Mouse (Mus musculus) stomach, embryonic 14.5 days (tissue): ENCODE results near the gene Tlr9. TPM values are rescaled to one million over a fixed set of nuclear protein-coding genes. Genes with fewer than 3 reads are reported as not detected.

Experiments used
- ATAC-seq: fragments of 200-750 bp; cut with Nextera tagmentation; 2 replicates; pipeline ENCODE4 v1.8.0; 2017; ENCODE audit warnings: low read depth, moderate TSS enrichment; ENCODE audit not compliant: insufficient number of reproducible peaks, insufficient read depth, low FRiP score
- H3K27ac ChIP-seq: fragments of 300-500 bp; sonication (generic); 2 replicates; pipeline ENCODE4 v1.5.1; 2014; ENCODE audit warnings: mild to moderate bottlenecking, low read length, moderate library complexity, mixed read lengths
- H3K27me3 ChIP-seq: fragments of 300-500 bp; sonication (generic); 2 replicates; pipeline ENCODE4 v1.6.1; 2014; ENCODE audit warnings: low read length, control low read depth, mixed read lengths; ENCODE audit not compliant: control insufficient read depth, insufficient read depth
- H3K36me3 ChIP-seq: fragments of 300-500 bp; sonication (generic); 2 replicates; pipeline ENCODE4 v1.6.1; 2014; ENCODE audit warnings: mild to moderate bottlenecking, control low read depth, low read length, moderate library complexity, mixed read lengths; ENCODE audit not compliant: control insufficient read depth, insufficient read depth
- H3K4me1 ChIP-seq: fragments of 300-500 bp; sonication (generic); 2 replicates; pipeline ENCODE4 v1.6.1; 2014; ENCODE audit warnings: low read length, control low read depth, mixed read lengths; ENCODE audit not compliant: control insufficient read depth, insufficient read depth
- H3K4me2 ChIP-seq: fragments of 300-500 bp; sonication (generic); replicated peaks from 2 replicates; pipeline ENCODE4 v1.6.1; 2014; ENCODE audit warnings: low read depth, low read length, control low read depth
- H3K4me3 ChIP-seq: fragments of 300-500 bp; sonication (generic); 2 replicates; pipeline ENCODE4 v1.5.1; 2014; ENCODE audit warnings: low read depth, low read length, control low read depth
- H3K9ac ChIP-seq: fragments of 300-500 bp; sonication (generic); replicated peaks from 2 replicates; pipeline ENCODE4 v1.6.1; 2014; ENCODE audit warnings: low read depth, mild to moderate bottlenecking, control low read depth, low read length, moderate library complexity, mixed read lengths
- H3K9me3 ChIP-seq: fragments of 300-500 bp; sonication (generic); 2 replicates; pipeline ENCODE4 v1.6.1; 2016; ENCODE audit warnings: low read depth, low read length, control low read depth; ENCODE audit not compliant: control insufficient read depth
- WGBS: fragments of 180-500 bp; shearing (Covaris S2); extraction: QIAGEN DNeasy Blood & Tissue Kit; methylation state at CpG from one replicate; pipeline ENCODE4 v1.1.7; 2014; 5-methylcytosine and 5-hydroxymethylcytosine counted together
- polyA plus RNA-seq: library from polyadenylated mRNA; unstranded; fragments of >200 nt; fragmentation: Nextera tagmentation; extraction: Ambion mirVana; gene quantifications from 2 replicates; pipeline ENCODE4 v1.2.1, GENCODE M21; 2014

The Tlr9 gene
- polyA plus RNA-seq, 1 experiment from 2014 or later: 0.13 TPM

- WGBS: 74% methylated on average over 5 of the region's 5 CpGs
Observed at GRCm38 (mm10) chr9:106208181-106208580, 14.2 kb upstream of the Tlr9 start.

GRCm38 (mm10) chr9:106209954-106210353, 12.4 kb upstream of the Tlr9 start:
- no peaks in the 10 kb centered on the region for H3K9me3 ChIP-seq
- H3K9ac ChIP-seq: no peak overlapping the region
- ATAC-seq: no peak
- WGBS: 92% methylated on average over 4 of the region's 4 CpGs
- peaks cover 4% of the 10 kb centered on the region; the same call in 1 of the 2 replicates for H3K4me1 ChIP-seq
- H3K36me3 ChIP-seq: peaks cover 31% of the 10 kb centered on the region
- no peaks in the 10 kb centered on the region for H3K27me3 ChIP-seq
- no peak overlapping the region for H3K27ac ChIP-seq
- H3K4me2 ChIP-seq: no peak overlapping the region
- H3K4me3 ChIP-seq: no peak overlapping the region

More at GRCm38 (mm10) chr9:106208181-106208580, 14.2 kb upstream of the Tlr9 start:
- Histone ChIP-seq H3K4me1 (peaks cover 16% of the 10 kb centered on the region), H3K9me3 (no peaks in the 10 kb centered on the region), H3K4me3 (no peak overlapping the region), H3K9ac (no peak overlapping the region), H3K4me2 (no peak overlapping the region), H3K36me3 (peaks cover 15% of the 10 kb centered on the region), H3K27me3 (no peaks in the 10 kb centered on the region), H3K27ac (no peak overlapping the region)
- no peak for ATAC-seq

- WGBS: 62% methylated on average over 9 of the region's 9 CpGs
- no peak overlapping the region for H3K9ac ChIP-seq
- H3K27ac ChIP-seq: peak overlapping the region; percentile 53; the same call in 1 of the 2 replicates
- no peaks in the 10 kb centered on the region for H3K27me3 ChIP-seq
- peaks cover 32% of the 10 kb centered on the region for H3K36me3 ChIP-seq
- H3K4me1 ChIP-seq: peaks cover 4% of the 10 kb centered on the region; the same call in 1 of the 2 replicates
- no peak for ATAC-seq
- H3K9me3 ChIP-seq: no peaks in the 10 kb centered on the region
- H3K4me3 ChIP-seq: no peak overlapping the region
- H3K4me2 ChIP-seq: no peak overlapping the region; the same call in 1 of the 2 replicates
Observed at GRCm38 (mm10) chr9:106210853-106211609, 11.4 kb upstream of the Tlr9 start.

- peak; percentile 64 for ATAC-seq
- Histone ChIP-seq H3K27me3 (no peaks in the 10 kb centered on the region), H3K36me3 (peaks cover 32% of the 10 kb centered on the region), H3K4me2 (peak overlapping the region; percentile 41), H3K9me3 (no peaks in the 10 kb centered on the region), H3K27ac (peak overlapping the region; percentile 53; the same call in 1 of the 2 replicates), H3K9ac (no peak overlapping the region), H3K4me1 (peaks cover 4% of the 10 kb centered on the region; the same call in 1 of the 2 replicates), H3K4me3 (peak overlapping the region; percentile 10; the same call in 1 of the 2 replicates)
- WGBS: 22% methylated on average over 37 of the region's 37 CpGs
Observed at GRCm38 (mm10) chr9:106211680-106212593, 10.5 kb upstream of the Tlr9 start.

GRCm38 (mm10) chr9:106212594-106212981, 9.8 kb upstream of the Tlr9 start:
- Histone ChIP-seq H3K4me2 (no peak overlapping the region), H3K9me3 (no peaks in the 10 kb centered on the region), H3K4me1 (peaks cover 4% of the 10 kb centered on the region; the same call in 1 of the 2 replicates), H3K9ac (no peak overlapping the region), H3K27me3 (no peaks in the 10 kb centered on the region), H3K4me3 (no peak overlapping the region), H3K27ac (no peak overlapping the region), H3K36me3 (peaks cover 32% of the 10 kb centered on the region)
- WGBS: 72% methylated on average over 12 of the region's 12 CpGs
- ATAC-seq: no peak

GRCm38 (mm10) chr9:106215341-106216125, 6.9 kb upstream of the Tlr9 start:
- no peak overlapping the region for H3K9ac ChIP-seq
- no peak overlapping the region for H3K27ac ChIP-seq
- H3K4me3 ChIP-seq: no peak overlapping the region
- no peaks in the 10 kb centered on the region for H3K9me3 ChIP-seq
- H3K36me3 ChIP-seq: peaks cover 25% of the 10 kb centered on the region
- H3K4me2 ChIP-seq: no peak overlapping the region
- ATAC-seq: no peak
- H3K4me1 ChIP-seq: peaks cover 4% of the 10 kb centered on the region; the same call in 1 of the 2 replicates
- 86% methylated on average over 6 of the region's 6 CpGs for WGBS
- H3K27me3 ChIP-seq: no peaks in the 10 kb centered on the region

GRCm38 (mm10) chr9:106216971-106217370, 5.4 kb upstream of the Tlr9 start:
- ATAC-seq: no peak
- Histone ChIP-seq H3K36me3 (peaks cover 25% of the 10 kb centered on the region), H3K27me3 (no peaks in the 10 kb centered on the region), H3K4me2 (no peak overlapping the region), H3K9me3 (no peaks in the 10 kb centered on the region), H3K27ac (no peak overlapping the region), H3K9ac (no peak overlapping the region), H3K4me1 (no peaks in the 10 kb centered on the region; the same call in 1 of the 2 replicates), H3K4me3 (no peak overlapping the region)
- 89% methylated on average over 7 of the region's 7 CpGs for WGBS
